Mouse (Mus musculus): ENCODE results near the gene Nek4. TPM values are rescaled to one million over a fixed set of nuclear protein-coding genes. Genes with fewer than 3 reads are reported as not detected.

The Nek4 gene
- polyA plus RNA-seq, 1 experiment from 2014 or later: 10.3 TPM

- peaks cover 14% of the 10 kb centered on the region for H3K36me3 ChIP-seq (ENCODE audit: control insufficient read depth, insufficient read depth, low read length)
Measured at GRCm38 (mm10) chr14:31019331-31020205, 68.4 kb downstream of the Nek4 start.

GRCm38 (mm10) chr14:31022579-31022978 is 71.4 kb downstream of the Nek4 start:
- no peak overlapping the region for H3K4me2 ChIP-seq (ENCODE audit: low read depth, low read length)
- no peak for ATAC-seq (ENCODE audit: insufficient read depth, low FRiP score)
- H3K9me3 ChIP-seq (replicated peaks; ENCODE audit: control insufficient read depth, low read length): no peaks in the 10 kb centered on the region
- H3K36me3 ChIP-seq (ENCODE audit: control insufficient read depth, insufficient read depth, low read length): peaks cover 16% of the 10 kb centered on the region
- H3K4me3 ChIP-seq (replicated peaks; ENCODE audit: low read length): no peak overlapping the region
- 41% methylated on average over 1 of the region's 1 CpGs for WGBS
- peaks cover 14% of the 10 kb centered on the region for H3K4me1 ChIP-seq (ENCODE audit: control insufficient read depth, insufficient read depth, low read length)
- no peak overlapping the region for H3K27ac ChIP-seq (ENCODE audit: low read length)
- H3K27me3 ChIP-seq (ENCODE audit: control insufficient read depth, insufficient read depth, low read length): no peaks in the 10 kb centered on the region
- no peak overlapping the region for H3K9ac ChIP-seq (ENCODE audit: low read length)

More at GRCm38 (mm10) chr14:31019331-31020205, 68.4 kb downstream of the Nek4 start:
- H3K9ac ChIP-seq (ENCODE audit: low read length): peak overlapping the region; percentile 95
- peak; percentile 96 for ATAC-seq (ENCODE audit: insufficient read depth, low FRiP score)
- WGBS: 1% methylated on average over 34 of the region's 56 CpGs
- H3K4me2 ChIP-seq (ENCODE audit: low read depth, low read length): peak overlapping the region; percentile 66
- H3K9me3 ChIP-seq (replicated peaks; ENCODE audit: control insufficient read depth, low read length): no peaks in the 10 kb centered on the region
- peaks cover 19% of the 10 kb centered on the region for H3K4me1 ChIP-seq (ENCODE audit: control insufficient read depth, insufficient read depth, low read length)
- peak overlapping the region; percentile 95 for H3K4me3 ChIP-seq (replicated peaks; ENCODE audit: low read length)
- H3K27me3 ChIP-seq (ENCODE audit: control insufficient read depth, insufficient read depth, low read length): no peaks in the 10 kb centered on the region
- H3K27ac ChIP-seq (ENCODE audit: low read length): peak overlapping the region; percentile 98

GRCm38 (mm10) chr14:31025785-31026184 is 74.6 kb downstream of the Nek4 start:
- 86% methylated on average over 3 of the region's 3 CpGs for WGBS
- no peak overlapping the region for H3K27ac ChIP-seq (ENCODE audit: low read length)
- H3K9me3 ChIP-seq (replicated peaks; ENCODE audit: control insufficient read depth, low read length): no peaks in the 10 kb centered on the region
- no peaks in the 10 kb centered on the region for H3K4me1 ChIP-seq (ENCODE audit: control insufficient read depth, insufficient read depth, low read length)
- H3K4me3 ChIP-seq (replicated peaks; ENCODE audit: low read length): no peak overlapping the region
- H3K4me2 ChIP-seq (ENCODE audit: low read depth, low read length): no peak overlapping the region
- no peaks in the 10 kb centered on the region for H3K27me3 ChIP-seq (ENCODE audit: control insufficient read depth, insufficient read depth, low read length)
- peaks cover 19% of the 10 kb centered on the region for H3K36me3 ChIP-seq (ENCODE audit: control insufficient read depth, insufficient read depth, low read length)
- no peak overlapping the region for H3K9ac ChIP-seq (ENCODE audit: low read length)
- ATAC-seq (ENCODE audit: insufficient read depth, low FRiP score): no peak

Other genes starting within 250 kb of the Nek4 start
- 9.6 and 10.2 TPM in 2 replicates for gene Sfmbt1, start 236.5 kb upstream of the Nek4 start, polyA plus RNA-seq (2015; fragmentation: Nextera tagmentation; extraction: Ambion mirVana)
- 22.6 and 26.4 TPM in 2 replicates for gene Tmem110, start 125.8 kb upstream of the Nek4 start, polyA plus RNA-seq (2015; fragmentation: Nextera tagmentation; extraction: Ambion mirVana)
- 10.1 and 11.4 TPM in 2 replicates for gene Mustn1, start 72.2 kb upstream of the Nek4 start, polyA plus RNA-seq (2015; fragmentation: Nextera tagmentation; extraction: Ambion mirVana)
- gene Itih4, start 64.9 kb upstream of the Nek4 start, polyA plus RNA-seq (2015; fragmentation: Nextera tagmentation; extraction: Ambion mirVana): 5.6 and 7.7 TPM in 2 replicates
- 15.6 and 15.7 TPM in 2 replicates for gene Itih3, start 27.6 kb upstream of the Nek4 start, polyA plus RNA-seq (2015; fragmentation: Nextera tagmentation; extraction: Ambion mirVana)
- gene Itih1, start 8.1 kb upstream of the Nek4 start, polyA plus RNA-seq (2015; fragmentation: Nextera tagmentation; extraction: Ambion mirVana): 2.4 and 2.8 TPM in 2 replicates
- gene Glt8d1, start 50.0 kb downstream of the Nek4 start, polyA plus RNA-seq (2015; fragmentation: Nextera tagmentation; extraction: Ambion mirVana): 54.1 and 57.9 TPM in 2 replicates
- 427 and 483 TPM in 2 replicates for gene Spcs1, start 50.3 kb downstream of the Nek4 start, polyA plus RNA-seq (2015; fragmentation: Nextera tagmentation; extraction: Ambion mirVana)
- gene Pbrm1, start 67.8 kb downstream of the Nek4 start, polyA plus RNA-seq (2015; fragmentation: Nextera tagmentation; extraction: Ambion mirVana): 93.2 and 99.2 TPM in 2 replicates
- gene Gnl3, start 67.8 kb downstream of the Nek4 start, polyA plus RNA-seq (2015; fragmentation: Nextera tagmentation; extraction: Ambion mirVana): 99.4 and 100.0 TPM in 2 replicates
- 60.3 and 66.4 TPM in 2 replicates for gene Smim4, start 177.6 kb downstream of the Nek4 start, polyA plus RNA-seq (2015; fragmentation: Nextera tagmentation; extraction: Ambion mirVana)
- gene Nt5dc2, start 179.7 kb downstream of the Nek4 start, polyA plus RNA-seq (2015; fragmentation: Nextera tagmentation; extraction: Ambion mirVana): 232 and 233 TPM in 2 replicates
- 37.7 and 41.9 TPM in 2 replicates for gene Stab1, start 217.3 kb downstream of the Nek4 start, polyA plus RNA-seq (2015; fragmentation: Nextera tagmentation; extraction: Ambion mirVana)

Data from stomach, embryonic 16.5 days (tissue).